Mouse (Mus musculus) bone marrow macrophage, adult 2 months (primary cell): ENCODE results near the gene Tead4. TPM values are rescaled to one million over a fixed set of nuclear protein-coding genes. Genes with fewer than 3 reads are reported as not detected.

Experiments used
- H3K27ac ChIP-seq: 2 replicates; pipeline ENCODE4 v1.5.1; 2012; ENCODE audit warnings: low read depth, low read length; ENCODE audit not compliant: insufficient read depth
- H3K4me1 ChIP-seq: 2 replicates; pipeline ENCODE4 v1.6.1; 2012; ENCODE audit warnings: low read length; ENCODE audit not compliant: control insufficient read depth, insufficient read depth
- H3K4me3 ChIP-seq: 2 replicates; pipeline ENCODE4 v1.5.1; 2012; ENCODE audit warnings: mild to moderate bottlenecking, low read length, moderate library complexity; ENCODE audit not compliant: insufficient read depth
- CTCF ChIP-seq: IDR thresholded peaks from 2 replicates; pipeline ENCODE4 v1.5.1; 2012; ENCODE audit warnings: low read depth, mild to moderate bottlenecking, low read length, moderate library complexity
- POLR2A ChIP-seq: IDR thresholded peaks from 2 replicates; pipeline ENCODE4 v1.6.1; 2012; ENCODE audit warnings: mild to moderate bottlenecking, low read depth, low read length, borderline replicate concordance
- polyA plus RNA-seq: library from polyadenylated mRNA; stranded (reverse); fragments of >200 nt; gene quantifications from 2 replicates; pipeline ENCODE4 v1.2.4, GENCODE M21; 2012; ENCODE audit not compliant: missing spikeins, insufficient read depth, insufficient read length

Gene Tead4
- not detected in 2 replicates for polyA plus RNA-seq

- Histone ChIP-seq H3K27ac (no peak within 1 kb of the TSS), H3K4me1 (no peaks in the 10 kb centered on the region)
Measured at GRCm38 (mm10) chr6:128300134-128301001, at the start of gene Tead4. Tead4 (minus strand) TSS chr6:128300823.

GRCm38 (mm10) chr6:128349711-128350110 is 49.1 kb upstream of the Tead4 start:
- TF ChIP-seq CTCF = no peak
- no peak for TF ChIP-seq POLR2A
- peaks cover 17% of the 10 kb centered on the region for H3K4me1 ChIP-seq
- no peak overlapping the region for H3K4me3 ChIP-seq
- no peak overlapping the region for H3K27ac ChIP-seq

More at GRCm38 (mm10) chr6:128300134-128301001, at the start of gene Tead4:
- H3K4me3 ChIP-seq = peak within 1 kb of the TSS; percentile 66
- no peak for TF ChIP-seq CTCF
- no peak for TF ChIP-seq POLR2A

- Histone ChIP-seq H3K4me3 (no peak overlapping the region), H3K4me1 (peaks cover 8% of the 10 kb centered on the region), H3K27ac (no peak overlapping the region)
- TF ChIP-seq CTCF (no peak), POLR2A (no peak)
Measured at GRCm38 (mm10) chr6:128346782-128347181, 46.2 kb upstream of the Tead4 start.

- Histone ChIP-seq H3K27ac (no peak overlapping the region), H3K4me1 (peaks cover 8% of the 10 kb centered on the region), H3K4me3 (no peak overlapping the region)
- TF ChIP-seq POLR2A (no peak), CTCF (no peak)
Measured at GRCm38 (mm10) chr6:128345623-128346022, 45.0 kb upstream of the Tead4 start.

- Histone ChIP-seq H3K4me1 (peaks cover 6% of the 10 kb centered on the region), H3K27ac (no peak overlapping the region), H3K4me3 (no peak overlapping the region)
- TF ChIP-seq POLR2A = no peak
- TF ChIP-seq CTCF = no peak
Measured at GRCm38 (mm10) chr6:128341956-128342723, 41.5 kb upstream of the Tead4 start.

- no peak for TF ChIP-seq POLR2A
- Histone ChIP-seq H3K4me1 (no peaks in the 10 kb centered on the region), H3K4me3 (no peak overlapping the region), H3K27ac (no peak overlapping the region)
Measured at GRCm38 (mm10) chr6:128338876-128339275, 38.3 kb upstream of the Tead4 start.

- H3K4me1 ChIP-seq = no peaks in the 10 kb centered on the region
- H3K27ac ChIP-seq = no peak overlapping the region
- H3K4me3 ChIP-seq = no peak overlapping the region
- no peak for TF ChIP-seq CTCF
- no peak for TF ChIP-seq POLR2A
Measured at GRCm38 (mm10) chr6:128337467-128337866, 36.8 kb upstream of the Tead4 start.

GRCm38 (mm10) chr6:128334397-128335124 is 33.9 kb upstream of the Tead4 start:
- Histone ChIP-seq H3K4me3 (no peak overlapping the region), H3K27ac (no peak overlapping the region), H3K4me1 (no peaks in the 10 kb centered on the region)
- TF ChIP-seq CTCF (0 out of 2 replicates have a peak, but pooled peaks have one; percentile 30), POLR2A (no peak)

GRCm38 (mm10) chr6:128318317-128318716 is 17.7 kb upstream of the Tead4 start:
- TF ChIP-seq POLR2A (no peak), CTCF (no peak)
- Histone ChIP-seq H3K4me1 (no peaks in the 10 kb centered on the region), H3K4me3 (no peak overlapping the region), H3K27ac (no peak overlapping the region)

GRCm38 (mm10) chr6:128315597-128315996 is 15.0 kb upstream of the Tead4 start:
- no peak overlapping the region for H3K27ac ChIP-seq
- TF ChIP-seq CTCF (no peak), POLR2A (no peak)

More at GRCm38 (mm10) chr6:128315597-128315996, 15.0 kb upstream of the Tead4 start:
- no peaks in the 10 kb centered on the region for H3K4me1 ChIP-seq
- H3K4me3 ChIP-seq = no peak overlapping the region
